8 mouse cellular contexts compared by ENCODE assay signal in the genomic region with DNA sequence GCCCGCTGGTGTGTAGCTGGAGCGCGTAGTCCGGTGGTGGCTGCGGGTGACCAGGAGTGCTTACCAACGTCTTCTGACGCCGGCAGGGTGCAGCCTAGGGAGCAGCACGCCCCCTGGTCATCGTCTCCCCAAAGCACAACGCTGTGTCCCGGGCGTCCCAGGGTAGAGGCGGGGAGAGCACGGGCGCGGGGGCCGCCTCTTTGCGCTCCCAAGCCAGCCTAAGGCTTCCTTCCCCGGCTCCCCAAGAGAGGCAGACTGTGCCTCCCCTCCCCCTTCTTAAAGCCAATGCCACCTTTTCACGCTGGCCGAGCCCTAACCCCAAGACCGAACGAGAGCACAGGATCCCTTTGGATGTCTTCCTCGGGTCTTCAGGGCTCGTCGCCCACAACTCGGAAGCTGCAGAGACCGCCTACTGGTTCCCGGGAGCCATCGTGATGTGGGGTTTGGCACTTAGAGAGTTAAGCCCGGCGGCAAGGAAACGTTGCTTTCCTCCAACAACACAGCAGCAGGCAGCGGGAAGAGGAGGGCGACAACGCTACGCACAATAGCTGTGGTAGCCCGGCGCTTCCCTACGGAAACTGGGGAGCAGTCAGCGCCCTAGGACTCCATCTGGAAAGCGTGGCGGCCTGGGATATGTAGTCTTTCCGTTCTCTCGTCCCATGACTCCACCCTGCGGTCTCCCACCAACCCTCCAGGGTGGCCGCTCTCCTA. TPM values are rescaled to one million over a fixed set of nuclear protein-coding genes. Genes with fewer than 3 reads are reported as not detected.
A peak's percentile ranks its signal among the peaks of the same experiment; 100 is the strongest.
DNase-seq lines count a peak whose midpoint lies in the region; ATAC-seq lines count a peak whose summit lies in the region.

A gene (minus strand): TSS at position 620 of the 711 bp plus-strand sequence.

- intact Hi-C loops in heart, postnatal 14 days (cut with DNase I), result no loop called here

- peak; percentile 98 for ATAC-seq in forebrain, embryonic 16.5 days
- peak; percentile 65 for ATAC-seq in liver, embryonic 16.5 days (ENCODE audit: low read depth)
- peak; percentile 97 for ATAC-seq in neural tube, embryonic 14.5 days (ENCODE audit: low read depth)

- H3K27me3 ChIP-seq in forebrain, embryonic 16.5 days (replicated peaks; ENCODE audit: control insufficient read depth, insufficient read depth, low read length), result no peaks in the 10 kb centered on the region
- peaks cover 23% of the 10 kb centered on the region for H3K27me3 ChIP-seq in liver, embryonic 16.5 days (ENCODE audit: control insufficient read depth, insufficient read depth, low read depth, low read length)
- no peaks in the 10 kb centered on the region for H3K27me3 ChIP-seq in neural tube, embryonic 14.5 days (ENCODE audit: control insufficient read depth, insufficient read depth, low read length)

- H3K36me3 ChIP-seq in forebrain, embryonic 16.5 days (ENCODE audit: control insufficient read depth, insufficient read depth), result no peaks in the 10 kb centered on the region
- H3K36me3 ChIP-seq in liver, embryonic 16.5 days (ENCODE audit: control insufficient read depth, insufficient read depth), result no peaks in the 10 kb centered on the region
- H3K36me3 ChIP-seq in neural tube, embryonic 14.5 days (ENCODE audit: control insufficient read depth, insufficient read depth, low read length), result no peaks in the 10 kb centered on the region

- H3K9me3 ChIP-seq in forebrain, embryonic 16.5 days (ENCODE audit: control insufficient read depth, low read length), result no peaks in the 10 kb centered on the region
- H3K9me3 ChIP-seq in liver, embryonic 16.5 days (replicated peaks; ENCODE audit: control insufficient read depth, low read length), result no peaks in the 10 kb centered on the region
- no peaks in the 10 kb centered on the region for H3K9me3 ChIP-seq in neural tube, embryonic 14.5 days (ENCODE audit: control insufficient read depth, low read length)

- peak within 1 kb of the TSS; percentile 92 for H3K27ac ChIP-seq in forebrain, embryonic 16.5 days (ENCODE audit: low read length)
- H3K27ac ChIP-seq in liver, embryonic 16.5 days (ENCODE audit: low read length), result no peak within 1 kb of the TSS
- H3K27ac ChIP-seq in neural tube, embryonic 14.5 days (ENCODE audit: low read depth, low read length), result peak within 1 kb of the TSS; percentile 84

- H3K4me3 ChIP-seq in forebrain, embryonic 16.5 days (replicated peaks; ENCODE audit: low read length), result peak within 1 kb of the TSS; percentile 59
- peak within 1 kb of the TSS; percentile 55 for H3K4me3 ChIP-seq in liver, embryonic 16.5 days (ENCODE audit: low read depth, low read length)
- peak within 1 kb of the TSS; percentile 47 for H3K4me3 ChIP-seq in neural tube, embryonic 14.5 days (ENCODE audit: low read depth, low read length)

- peak within 1 kb of the TSS; percentile 69 for H3K9ac ChIP-seq in forebrain, embryonic 16.5 days (replicated peaks; ENCODE audit: low read depth, low read length)
- no peak within 1 kb of the TSS for H3K9ac ChIP-seq in liver, embryonic 16.5 days (ENCODE audit: low read depth, low read length)
- peak within 1 kb of the TSS; percentile 63 for H3K9ac ChIP-seq in neural tube, embryonic 14.5 days (replicated peaks; ENCODE audit: low read depth, low read length)

- peak within 1 kb of the TSS; percentile 58 for H3K4me2 ChIP-seq in forebrain, embryonic 16.5 days (ENCODE audit: low read length)
- H3K4me2 ChIP-seq in liver, embryonic 16.5 days (ENCODE audit: low read depth, low read length), result peak within 1 kb of the TSS; percentile 51
- H3K4me2 ChIP-seq in neural tube, embryonic 14.5 days (ENCODE audit: low read depth, low read length), result peak within 1 kb of the TSS; percentile 47

- whole genome bisulfite sequencing in forebrain, embryonic 16.5 days, result 17% methylated on average over 48 of the region's 48 CpGs
- WGBS in liver, embryonic 16.5 days (ENCODE audit: insufficient replicate concordance), result 15% methylated on average over 47 of the region's 48 CpGs
- 6% methylated on average over 36 of the region's 48 CpGs for WGBS in neural tube, embryonic 14.5 days

- peak; percentile 52 for DNase-seq in ES-CJ7 (ENCODE audit: low read depth, low spot score)
- DNase-seq in cerebellum, adult 11-12 months, result peak; percentile 79
- DNase-seq in heart, postnatal 14 days, result peak; percentile 71 to 72
- DNase-seq in layer of hippocampus, adult 18-20 months (ENCODE audit: low spot score in 2 of 2), result peak; percentile 69 to 84
- peak; percentile 67 for DNase-seq in urinary bladder, postnatal 14 days (ENCODE audit: low spot score)

- H3K4me1 ChIP-seq in forebrain, embryonic 16.5 days (replicated peaks; ENCODE audit: control insufficient read depth, insufficient read depth, low read length), result peaks cover 2% of the 10 kb centered on the region; the same call in 1 of the 2 replicates
- no peaks in the 10 kb centered on the region for H3K4me1 ChIP-seq in liver, embryonic 16.5 days (ENCODE audit: control insufficient read depth, low read depth, low read length)
- H3K4me1 ChIP-seq in neural tube, embryonic 14.5 days (ENCODE audit: control insufficient read depth, insufficient read depth, low read length), result no peaks in the 10 kb centered on the region

RNA-seq across cellular contexts. Expression of the gene that starts here (rescaled TPM):
- 43.3 and 43.5 TPM in 2 replicates for polyA plus RNA-seq in forebrain, embryonic 16.5 days (2015; fragmentation: Nextera tagmentation; extraction: Ambion mirVana)
- total RNA-seq in heart, postnatal 14 days (2021), result 1 to 10 TPM; 8.4 to 9.5 TPM
- 10 to 100 TPM; 35.6 to 40.1 TPM for total RNA-seq in layer of hippocampus, adult 18-20 months (2021)
- polyA plus RNA-seq in liver, embryonic 16.5 days (2015; fragmentation: Nextera tagmentation; extraction: Ambion mirVana), result 2.0 and 2.1 TPM in 2 replicates
- 47.8 and 55.0 TPM in 2 replicates for polyA plus RNA-seq in neural tube, embryonic 14.5 days (2014; fragmentation: Nextera tagmentation; extraction: Ambion mirVana)

Comparison
In these comparisons a context has a peak if more than half of its experiments do, and no peak if none do; other contexts are left out.
1. RNA of the gene that starts here (polyA plus RNA-seq): 47.8 to 55.0 TPM in neural tube, embryonic 14.5 days and 43.3 to 43.5 TPM in forebrain, embryonic 16.5 days; 2.0 to 2.1 TPM in liver, embryonic 16.5 days; every median in the first group is over 10 times any median in the second.
2. Peak in every context shown above with its lines, with median percentiles within 50 percentile points of each other: DNase-seq, ATAC-seq, H3K4me2 ChIP-seq and H3K4me3 ChIP-seq.